Mouse (Mus musculus) ES-E14 (cell line): ENCODE measurements around the gene Cd300e.

Source experiments
- CHD2 ChIP-seq: IDR thresholded peaks from 2 replicates; pipeline ENCODE4 v1.6.1; 2014; ENCODE audit warnings: mild to moderate bottlenecking, low read depth, low read length, inconsistent platforms
- HCFC1 ChIP-seq: IDR thresholded peaks from 2 replicates; pipeline ENCODE4 v1.6.1; 2012; ENCODE audit warnings: low read length, inconsistent platforms, borderline replicate concordance; ENCODE audit not compliant: insufficient read depth
- MAFK ChIP-seq: IDR thresholded peaks from 2 replicates; pipeline ENCODE4 v1.6.1; 2014; ENCODE audit warnings: mild to moderate bottlenecking, low read depth, low read length, inconsistent platforms; ENCODE audit not compliant: insufficient read depth
- ZC3H11A ChIP-seq: IDR thresholded peaks from 2 replicates; pipeline ENCODE4 v1.6.1; 2012; ENCODE audit warnings: low read depth, mild to moderate bottlenecking, inconsistent platforms, low read length, borderline replicate concordance
- ZNF384 ChIP-seq: IDR thresholded peaks from 2 replicates; pipeline ENCODE4 v1.6.1; 2012; ENCODE audit warnings: low read depth, low read length, inconsistent platforms

DNA sequence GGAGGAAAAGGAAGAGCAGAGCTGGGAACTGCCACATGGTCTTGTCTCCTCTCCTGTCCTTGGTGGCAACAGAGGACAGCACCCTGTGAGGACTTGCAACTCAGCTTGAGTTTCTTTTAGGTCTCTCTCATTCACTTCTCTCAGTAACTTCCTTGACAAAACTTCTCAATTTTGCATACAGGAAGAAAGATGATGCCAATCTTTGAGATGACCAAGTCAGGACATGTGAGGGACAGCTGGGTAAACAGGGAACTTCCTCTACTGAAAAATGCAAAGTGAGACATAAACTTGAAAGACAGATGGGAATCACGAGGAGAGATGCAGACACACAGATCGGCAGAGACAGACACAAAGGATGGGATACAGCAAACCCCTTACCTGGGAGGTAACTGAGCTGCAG lies 13.7 kb downstream of the Cd300e start, which contains the start of gene Cd300ld3:
- TF ChIP-seq HCFC1 (no peak), ZC3H11A (no peak), CHD2 (no peak), ZNF384 (no peak), MAFK (no peak)
